Mouse (Mus musculus): Measurements from ENCODE around the gene Adprh.

Gene Adprh

DNA sequence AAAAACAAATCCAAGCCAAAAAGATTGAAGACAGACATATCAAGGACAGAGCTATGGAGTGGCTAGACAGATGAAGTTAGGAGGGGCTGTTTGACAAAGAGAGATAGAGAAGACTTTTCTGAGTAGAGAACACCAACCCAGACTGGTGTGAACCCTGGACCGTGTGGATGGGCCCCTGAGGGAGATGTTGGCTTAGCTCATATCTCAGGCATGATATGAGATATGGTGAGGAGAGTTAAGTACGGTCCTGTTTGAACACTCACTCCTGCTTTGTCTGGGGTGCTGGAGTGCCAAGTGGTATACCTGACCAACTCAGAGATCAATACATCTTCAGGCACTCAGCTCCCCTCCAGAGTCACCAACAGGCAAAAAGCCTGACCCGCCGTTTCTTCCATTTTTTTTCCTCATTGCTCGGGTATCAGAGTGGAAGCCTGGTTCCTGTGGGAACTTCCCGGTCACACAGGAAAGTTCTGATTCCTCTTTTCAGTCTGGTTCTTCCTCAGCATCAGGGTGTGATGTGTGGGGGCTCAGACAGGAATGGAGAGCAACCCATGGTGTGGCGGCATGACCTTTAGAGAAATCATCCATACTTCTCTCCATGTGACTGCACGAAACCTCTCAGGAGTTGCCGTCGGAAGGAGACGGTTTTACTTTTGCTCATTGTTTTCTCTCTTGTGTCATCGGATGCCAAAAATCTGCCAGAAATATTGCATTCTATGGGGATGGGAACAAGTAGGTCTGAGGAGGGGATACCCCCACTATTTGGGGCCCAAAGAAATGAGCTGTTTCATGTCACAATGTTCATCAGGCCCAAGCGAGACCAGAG, 14.8 kb upstream of the Adprh start:
- in situ Hi-C loops (cut with MboI, MseI), result no loop called here

DNA sequence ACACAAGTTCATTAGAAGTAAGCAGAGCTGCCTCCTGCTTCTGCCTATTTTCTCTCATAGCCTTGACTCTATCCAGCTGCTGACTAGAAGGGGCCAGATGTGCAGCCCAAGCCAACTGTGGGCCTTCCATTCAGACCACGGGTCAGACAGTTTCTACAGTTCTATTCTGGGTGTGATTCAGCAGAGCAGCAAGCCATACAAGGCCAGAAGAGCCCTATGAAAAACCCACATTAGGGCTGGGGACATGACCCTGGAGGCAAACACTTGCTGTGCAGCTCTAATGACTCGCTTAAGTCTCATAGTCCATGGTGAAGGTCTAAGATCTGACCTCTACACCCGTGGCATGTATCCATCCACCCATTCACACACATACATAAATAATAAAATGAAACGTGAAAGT, 13.6 kb upstream of the Adprh start:
- in situ Hi-C loops (cut with MboI, MseI), result no loop called here

DNA sequence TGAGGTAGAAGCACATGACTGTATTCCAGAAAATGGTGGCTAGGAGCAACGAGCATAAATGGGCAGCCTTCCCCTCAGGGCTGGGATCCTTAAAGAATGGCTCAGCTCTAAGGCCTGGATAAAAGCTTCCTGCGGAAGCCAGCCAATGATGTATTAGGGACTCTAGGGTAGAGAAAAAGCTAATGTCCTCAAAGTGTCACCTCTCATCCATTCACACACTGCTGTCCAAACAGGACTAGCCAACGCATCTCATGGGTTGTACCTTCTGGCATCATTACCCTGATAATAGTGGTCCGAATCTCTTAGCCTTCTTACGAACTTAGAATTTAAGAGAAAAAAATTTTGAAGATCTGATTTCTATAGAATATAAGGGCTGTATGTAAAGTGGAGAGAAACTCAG, 10.8 kb upstream of the Adprh start:
- in situ Hi-C loops (cut with MboI, MseI), result no loop called here

DNA sequence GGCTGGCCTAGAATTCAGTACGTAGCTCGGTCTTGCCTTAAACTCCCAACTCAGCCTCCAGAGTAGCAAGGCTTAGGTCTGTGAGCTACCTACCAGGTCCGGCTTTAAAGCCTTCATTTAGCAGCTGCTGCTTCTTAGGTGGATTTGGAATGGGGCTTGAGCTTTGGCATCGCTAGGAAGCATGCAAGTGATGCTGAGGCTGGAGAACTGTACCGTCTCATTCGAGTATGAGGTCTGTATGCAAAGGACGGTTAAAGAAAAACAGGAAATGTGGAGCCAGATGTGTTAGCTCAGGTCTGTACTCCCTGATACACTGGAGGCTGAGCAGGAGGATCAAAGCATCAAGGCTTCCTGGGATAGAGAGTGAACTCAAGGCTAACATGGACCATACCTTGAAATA, 9.7 kb upstream of the Adprh start:
- in situ Hi-C loops (cut with MboI, MseI), result no loop called here

DNA sequence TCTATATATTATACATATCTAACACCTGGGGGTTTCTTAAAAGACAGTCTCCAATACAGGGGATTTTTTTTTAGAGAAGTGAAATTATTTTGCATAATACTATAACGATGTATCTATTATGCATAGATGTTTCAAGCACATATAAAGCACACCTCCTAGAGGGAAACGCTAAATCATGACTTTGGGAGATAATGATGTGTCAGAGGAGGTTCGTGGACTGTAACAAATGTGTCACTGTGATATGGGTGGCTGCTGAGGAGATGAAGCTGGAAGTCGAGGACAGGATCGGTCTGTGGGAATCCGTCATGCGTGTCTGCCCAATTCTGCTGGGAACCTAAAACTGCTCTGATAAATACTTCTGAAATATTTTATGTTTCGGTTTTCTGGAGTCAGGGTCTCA, 9.2 kb upstream of the Adprh start:
- in situ Hi-C loops (cut with MboI, MseI), result no loop called here

DNA sequence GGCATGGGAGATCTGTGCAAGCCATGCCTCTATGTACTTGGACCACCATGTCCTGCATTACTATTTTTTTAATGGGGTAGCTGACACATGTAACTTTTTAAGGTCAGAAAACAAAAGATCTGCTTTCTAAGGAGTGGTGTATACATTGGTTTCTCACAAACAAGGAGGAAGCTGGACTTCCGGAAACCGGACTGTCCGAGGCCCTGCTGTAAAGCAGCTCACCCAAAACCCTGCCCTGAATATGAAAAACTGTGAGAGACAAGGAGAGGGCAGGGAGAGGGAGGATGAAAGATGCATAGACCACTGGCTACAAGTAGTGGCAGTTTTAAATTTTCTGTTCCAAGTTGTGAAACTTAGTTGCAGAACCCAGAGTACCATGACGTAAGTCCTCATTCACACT, 7.5 kb upstream of the Adprh start:
- in situ Hi-C loops (cut with MboI, MseI), result no loop called here

DNA sequence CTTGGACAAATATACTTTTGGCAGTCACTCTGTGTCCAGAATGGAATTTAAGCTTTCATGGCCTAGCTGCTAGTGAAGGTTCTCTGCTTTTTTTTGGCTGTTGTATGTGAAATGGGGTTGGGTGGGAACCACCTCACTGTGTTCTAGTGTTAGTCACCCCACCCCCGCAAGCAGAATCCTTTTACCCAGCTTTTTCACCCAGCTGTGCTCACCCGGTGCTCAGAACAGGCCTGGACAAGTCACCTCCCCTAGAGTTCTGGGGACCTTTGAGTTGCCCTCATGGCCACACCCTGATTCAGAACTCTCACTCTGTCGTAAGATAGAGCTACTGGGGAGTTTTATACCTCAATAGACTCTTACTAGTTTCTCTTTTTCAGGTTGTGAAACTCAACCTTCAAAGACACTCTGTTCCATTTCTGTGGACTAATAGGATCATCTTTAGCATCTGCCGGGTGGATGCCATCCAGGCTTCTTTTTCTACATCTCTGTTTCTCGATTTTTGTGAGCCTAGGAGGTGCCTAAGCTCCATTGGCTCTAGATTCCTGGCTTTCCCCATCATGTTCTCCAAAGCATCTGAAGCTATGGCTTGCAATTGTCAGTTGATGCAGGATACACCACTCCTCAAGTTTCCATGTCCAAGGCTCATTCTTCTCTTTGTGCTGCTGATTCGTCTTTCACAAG, 6.2 kb upstream of the Adprh start:
- in situ Hi-C loops (cut with MboI, MseI), result no loop called here

DNA sequence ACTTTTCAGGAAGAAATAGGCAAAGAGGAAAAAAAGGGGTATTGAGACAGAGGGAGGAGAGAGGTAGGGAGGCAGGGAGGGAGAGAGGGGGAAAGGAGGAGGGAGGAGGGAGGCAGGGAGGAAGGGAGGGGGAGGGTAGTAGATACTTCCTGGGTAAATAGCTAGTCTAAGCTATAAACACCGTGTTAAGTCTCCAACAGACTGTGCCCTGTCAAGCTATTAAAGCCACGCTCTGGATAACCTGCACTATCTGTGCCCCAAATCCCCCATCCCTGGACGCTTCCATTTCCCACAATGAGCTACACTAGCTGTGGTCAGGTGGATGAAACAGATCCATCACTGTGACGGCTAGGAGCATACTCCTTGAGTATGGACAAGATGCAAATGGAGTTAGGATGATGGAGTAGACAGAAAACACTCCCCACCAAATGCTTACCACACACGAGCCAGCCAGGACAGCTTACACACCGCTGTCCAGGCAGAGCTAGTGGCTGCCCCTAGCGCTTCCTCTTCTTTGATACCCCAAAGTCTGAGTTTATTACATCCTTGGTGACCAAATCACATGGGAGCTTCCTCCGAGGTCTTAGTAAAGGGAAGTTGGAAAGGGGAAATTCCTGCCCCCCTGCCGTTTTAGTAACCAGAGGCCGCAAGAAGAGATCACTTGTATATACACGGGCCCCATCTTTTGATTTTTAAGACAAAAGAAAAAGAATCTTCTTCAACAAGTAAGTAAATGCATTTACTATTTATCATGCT, 4.5 kb upstream of the Adprh start:
- in situ Hi-C loops (cut with MboI, MseI), result no loop called here

DNA sequence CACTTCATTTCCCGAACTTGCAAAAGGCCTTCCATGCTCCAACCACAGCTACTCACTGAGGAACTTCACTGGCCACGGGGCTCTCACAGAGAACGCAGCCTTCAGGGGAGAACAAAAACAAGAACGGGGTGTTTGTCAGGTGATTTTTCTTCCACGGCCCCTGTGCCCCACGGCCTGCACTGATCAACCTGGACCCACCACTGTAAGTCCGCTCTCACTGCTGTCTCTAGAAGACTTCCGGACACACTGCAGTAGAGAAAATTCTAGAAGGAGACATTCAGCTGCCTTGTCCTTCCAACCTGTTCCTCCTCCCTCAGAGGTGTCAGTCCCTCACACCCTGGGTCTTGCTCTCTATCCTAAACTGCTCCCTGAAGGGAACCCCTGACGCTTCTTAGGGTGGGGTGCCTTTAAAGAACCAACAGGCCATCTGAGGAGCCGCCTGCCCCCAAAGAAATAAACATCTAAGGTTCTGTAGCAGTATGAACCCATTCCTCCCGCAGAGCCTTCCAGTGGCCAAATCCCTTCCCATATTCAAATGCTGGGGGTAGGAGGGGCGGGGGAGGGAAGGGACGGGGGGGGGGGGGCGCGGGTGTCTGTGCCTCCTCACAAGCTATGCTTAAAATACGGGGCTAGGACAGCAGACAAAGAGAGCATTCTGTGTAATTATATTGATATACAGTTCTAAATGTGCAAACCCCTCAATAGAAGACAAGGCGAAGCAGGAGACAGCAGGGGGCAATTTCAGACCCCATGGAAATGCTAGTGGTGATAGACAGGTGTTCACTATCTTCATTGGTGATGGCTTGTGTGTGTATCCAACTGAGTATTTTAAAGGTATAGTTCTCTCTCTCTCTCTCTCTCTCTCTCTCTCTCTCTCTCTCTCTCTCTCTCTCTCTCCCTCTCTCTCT, 3.3 kb upstream of the Adprh start, which contains the start of gene Cd80:
TSS of gene Cd80 (plus strand) at position 51 of the 908 bp plus-strand sequence.
- in situ Hi-C loops (cut with MboI, MseI), result no loop called here

DNA sequence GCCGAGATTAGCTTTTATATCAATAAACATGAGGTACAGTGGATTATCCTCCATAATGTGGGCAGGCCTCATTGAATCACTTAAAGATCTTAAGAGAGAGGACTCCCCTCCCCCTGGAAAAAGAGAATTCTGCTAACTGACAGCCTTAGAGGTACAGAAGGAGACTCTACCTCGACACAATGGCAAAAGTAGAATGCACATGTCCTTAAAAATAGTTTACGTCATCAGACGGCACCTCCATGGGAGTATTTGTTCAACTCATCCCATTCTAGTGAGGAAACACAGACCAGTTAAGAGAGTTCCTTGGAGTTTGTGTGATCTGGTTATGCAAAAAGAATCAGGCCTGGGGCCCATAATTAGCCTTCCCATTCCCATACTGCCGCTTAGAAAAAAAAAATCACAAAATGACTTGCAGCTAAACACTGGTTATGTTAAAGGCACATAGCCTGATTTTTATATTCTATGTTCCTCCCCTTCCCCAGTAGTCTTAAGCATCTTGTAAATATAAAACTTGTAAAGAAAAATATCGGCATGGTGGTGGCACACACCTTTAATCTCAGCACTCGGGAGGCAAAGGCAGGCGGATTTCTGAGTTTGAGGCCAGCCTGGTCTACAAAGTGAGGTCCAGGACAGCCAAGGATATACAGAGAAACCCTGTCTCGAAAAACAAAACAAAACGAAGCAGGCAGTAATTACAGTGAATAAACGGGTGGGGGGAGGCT, 2.2 kb upstream of the Adprh start:
- in situ Hi-C loops (cut with MboI, MseI), result no loop called here

DNA sequence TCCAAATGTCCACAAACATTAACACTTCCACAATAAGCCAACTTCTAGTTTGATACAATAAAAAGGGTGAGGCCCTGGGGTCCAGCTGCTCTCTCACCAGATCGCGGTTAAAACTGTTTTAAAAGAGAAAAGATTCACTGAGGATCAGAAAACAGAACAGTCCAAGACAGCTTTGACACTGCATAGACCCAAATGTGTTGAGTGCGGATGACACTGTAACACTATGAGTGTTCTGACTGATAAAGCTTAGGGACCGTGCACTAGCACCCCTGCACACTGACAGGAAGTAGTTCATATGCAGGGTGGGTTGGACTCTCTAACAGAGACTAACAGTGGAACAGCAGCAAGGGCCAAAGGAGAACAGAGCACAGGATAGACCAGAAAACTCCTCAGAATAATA, 1.4 kb upstream of the Adprh start:
- in situ Hi-C loops (cut with MboI, MseI), result no loop called here

DNA sequence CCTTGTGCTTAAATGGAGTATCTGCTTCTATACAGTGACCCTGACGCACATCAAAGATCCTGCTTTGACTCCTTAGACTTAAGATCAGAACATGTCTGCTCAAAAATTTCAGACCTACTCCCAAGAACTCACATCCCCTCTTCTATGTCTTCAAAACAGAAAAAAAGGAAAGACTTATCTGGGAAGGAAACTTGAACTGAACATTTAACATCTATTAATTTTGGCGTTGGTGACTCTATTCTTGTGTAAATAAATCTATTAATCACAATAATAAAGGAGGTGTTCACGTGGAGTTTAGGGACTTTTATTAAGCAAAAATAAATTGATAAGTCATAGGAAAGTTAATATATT, 675 bp upstream of the Adprh start:
- in situ Hi-C loops (cut with MboI, MseI), result no loop called here

DNA sequence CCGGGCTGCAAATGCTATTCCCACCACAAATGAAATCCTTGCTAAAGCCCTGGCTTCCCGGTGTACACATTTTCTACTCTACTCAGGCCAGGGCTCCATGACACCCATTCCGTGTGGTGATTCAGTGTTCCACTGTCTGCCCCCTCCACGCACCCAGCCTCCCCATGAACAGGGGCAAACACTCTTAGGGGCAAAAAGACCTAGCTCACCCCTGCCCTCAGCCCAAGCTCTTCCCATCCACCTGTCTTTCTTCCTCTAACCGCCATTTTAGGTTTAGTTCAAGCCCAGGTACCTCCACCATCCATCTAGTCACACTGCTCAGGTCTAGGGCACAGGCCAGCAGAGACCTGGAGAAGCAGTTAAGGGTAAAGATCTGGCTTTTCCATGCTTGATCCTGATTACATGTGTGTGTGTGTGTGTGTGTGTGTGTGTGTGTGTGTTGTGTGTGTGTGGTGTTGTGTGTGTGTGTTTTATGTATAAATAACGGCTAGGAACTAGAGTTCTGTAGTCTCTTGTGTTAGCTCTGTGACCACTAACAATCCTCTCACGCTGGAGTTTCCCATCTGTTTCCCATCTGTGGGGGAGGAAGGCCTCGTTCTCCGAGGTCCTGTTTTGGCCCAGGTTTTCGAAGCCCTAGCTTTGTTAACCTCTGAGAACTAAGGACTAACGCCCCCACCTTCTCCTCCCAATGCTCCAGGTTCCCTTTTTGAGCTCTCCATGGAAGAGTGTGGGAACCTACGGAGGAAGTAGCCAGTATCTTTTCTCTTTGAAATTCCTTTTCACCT, 890 bp downstream of the Adprh start:
- in situ Hi-C loops (cut with MboI, MseI), result no loop called here

DNA sequence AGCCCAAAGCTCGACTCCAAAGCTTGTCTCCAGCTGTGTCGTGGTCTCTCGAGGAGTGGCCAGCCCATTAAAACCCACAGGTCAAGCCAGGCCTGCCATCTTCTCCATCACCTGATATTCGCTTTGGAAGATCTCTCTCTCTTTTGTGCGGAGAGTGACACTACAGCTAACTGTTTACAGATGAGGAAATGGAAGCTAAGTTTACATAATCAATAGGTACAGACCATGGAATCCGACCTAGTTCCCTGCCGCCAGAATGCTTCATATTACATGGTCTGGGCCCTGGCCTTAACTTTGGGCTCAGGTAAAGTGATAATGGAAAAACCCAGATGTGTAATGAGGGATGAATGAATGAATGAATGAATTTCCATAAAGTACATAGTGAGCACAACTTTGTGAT, 1.8 kb downstream of the Adprh start:
- in situ Hi-C loops (cut with MboI, MseI), result no loop called here

DNA sequence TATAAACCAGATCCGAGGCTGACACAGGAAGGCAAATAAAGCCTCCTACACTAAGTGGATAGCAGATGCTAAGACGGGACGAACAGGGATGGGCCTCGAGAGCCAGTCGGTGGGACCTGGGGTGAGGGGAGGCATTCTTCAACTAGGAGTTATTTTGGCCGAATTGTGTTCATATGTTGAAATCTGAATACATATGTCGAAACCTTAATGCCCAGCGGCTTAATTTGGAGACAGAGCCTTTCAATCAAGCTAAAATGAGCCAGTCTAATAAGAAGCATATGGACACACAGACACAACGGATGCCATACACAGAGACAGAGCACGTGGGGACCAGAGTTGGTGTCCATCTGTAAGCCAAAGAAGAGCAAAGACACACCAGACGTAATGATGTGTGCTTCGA, 4.0 kb downstream of the Adprh start:
- in situ Hi-C loops (cut with MboI, MseI), result loop anchor here (5.0 kb wide), 2 partner anchors 34 to 36 kb away; no protein-coding TSS in a partner anchor

DNA sequence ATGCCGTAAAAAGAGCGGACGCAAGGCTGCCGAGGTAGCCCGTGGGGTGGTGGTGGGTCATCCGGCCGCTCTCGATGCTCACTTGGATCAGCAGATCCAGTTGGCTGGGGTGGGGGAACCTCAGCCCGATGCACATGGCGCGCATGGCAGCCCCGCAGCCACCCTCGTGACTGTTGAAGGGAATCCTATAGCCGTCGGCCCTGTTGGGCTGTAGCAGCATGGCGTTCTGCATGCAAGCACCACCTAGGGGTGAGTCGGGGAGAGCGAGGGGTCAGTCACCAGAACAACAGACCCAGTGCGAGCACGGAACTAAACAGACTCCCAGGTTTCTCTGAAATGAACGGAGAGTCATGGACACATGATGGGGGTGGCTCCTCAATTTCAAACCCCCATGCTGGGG, 5.1 kb downstream of the Adprh start:
- in situ Hi-C loops (cut with MboI, MseI), result loop anchor here (5.0 kb wide), 2 partner anchors 35 kb away; no protein-coding TSS in a partner anchor

DNA sequence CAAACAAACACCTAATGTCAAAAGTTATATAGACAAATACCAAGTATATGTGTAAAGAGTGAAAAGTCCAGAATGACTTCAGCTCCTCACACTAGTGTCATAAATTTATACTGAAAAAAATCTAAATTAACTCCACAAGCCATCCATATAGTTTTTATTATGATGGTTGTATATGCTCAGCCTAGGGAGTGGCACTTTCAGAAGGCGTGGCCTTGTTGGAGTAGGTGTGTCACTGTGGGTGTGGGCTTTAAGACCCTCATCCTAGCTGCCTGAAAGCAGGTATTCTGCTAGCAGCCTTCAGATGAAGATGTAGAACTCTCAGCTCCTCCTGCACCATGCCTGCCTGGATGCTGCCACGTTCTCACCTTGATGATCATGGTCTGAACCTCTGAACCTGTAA, 6.4 kb downstream of the Adprh start:
- in situ Hi-C loops (cut with MboI, MseI), result loop anchor here (5.0 kb wide), 2 partner anchors 34 to 36 kb away; no protein-coding TSS in a partner anchor

DNA sequence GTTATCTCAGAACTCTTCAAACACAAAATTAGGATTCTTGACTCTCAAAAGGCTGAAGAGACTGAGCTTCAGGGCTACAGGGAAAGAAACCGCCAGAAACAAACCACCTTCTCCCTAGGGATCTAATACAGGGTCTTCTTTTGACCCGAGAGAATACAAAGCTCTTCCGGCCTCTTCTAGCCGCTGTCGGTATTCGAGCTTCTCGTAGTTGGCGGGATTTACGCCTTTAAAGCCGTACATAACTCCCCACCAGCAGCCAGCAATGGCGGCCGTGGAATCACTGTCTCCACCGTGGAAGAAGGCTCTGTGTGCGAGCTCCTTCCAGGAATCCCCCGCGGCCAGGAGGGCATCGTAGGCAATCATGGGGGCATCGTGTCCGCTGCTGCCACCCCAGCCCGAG, 6.9 kb downstream of the Adprh start:
- in situ Hi-C loops (cut with MboI, MseI), result loop anchor here (5.0 kb wide), 2 partner anchors 33 to 37 kb away; no protein-coding TSS in a partner anchor

DNA sequence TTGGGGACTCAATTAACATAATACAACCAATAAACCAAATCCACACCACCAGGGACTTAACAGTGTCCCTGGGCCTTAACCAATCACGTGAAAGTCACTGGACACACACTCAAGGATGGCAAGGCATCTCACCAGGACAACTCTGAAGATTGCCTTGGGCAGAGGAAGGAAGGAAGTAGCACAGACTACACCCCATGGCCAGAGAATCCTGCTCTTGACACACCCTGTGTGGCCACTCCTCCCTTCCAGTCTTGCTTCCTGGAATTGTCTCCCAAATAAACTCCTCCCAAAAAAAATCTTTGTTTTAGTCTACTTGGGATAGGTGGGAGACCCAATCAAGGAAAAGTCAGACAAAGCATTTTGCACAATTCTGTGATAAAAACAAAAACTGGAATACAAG, 7.5 kb downstream of the Adprh start:
- in situ Hi-C loops (cut with MboI, MseI), result loop anchor here (5.0 kb wide), 2 partner anchors 33 to 37 kb away; no protein-coding TSS in a partner anchor

All from T-helper 2 cell (primary cell).